Mouse (Mus musculus) heart, adult 2 months (tissue): ENCODE measurements at regions not wholly inside any gene's neighbourhood (a gene's known extent, or its start where the extent isn't known, plus 50 kb on each side); places are given as distances from the start of the nearest gene placed in this dataset.

ENCODE experiments used
- CTCF ChIP-seq: fragments of 200-600 bp; IDR thresholded peaks from 2 replicates; pipeline ENCODE4 v1.8.1; 2022; ENCODE audit warnings: antibody characterized with exemption, mild to moderate bottlenecking, moderate library complexity
- EP300 ChIP-seq: fragments of 200-500 bp; IDR thresholded peaks from 2 replicates; pipeline ENCODE4 v1.6.1; 2011; ENCODE audit warnings: low read depth, low read length, control low read depth; ENCODE audit not compliant: insufficient read depth
- POLR2A ChIP-seq: fragments of 200-500 bp; IDR thresholded peaks from 2 replicates; pipeline ENCODE4 v1.6.1; 2011; ENCODE audit warnings: mild to moderate bottlenecking, low read depth, low read length, control low read depth; ENCODE audit not compliant: insufficient read depth

- TF ChIP-seq CTCF (no peak), POLR2A (no peak), EP300 (no peak)
These were observed 263.7 kb upstream of the Jarid2 start for GRCm38 (mm10) chr13:44465567-44465966.
